ENCODE assay signal across 22 mouse cellular contexts in genomic region chr6:38125462-38125861, GRCm38 (mm10). TPM values are rescaled to one million over a fixed set of nuclear protein-coding genes. Genes with fewer than 3 reads are reported as not detected.
"Had no signal": no experiment of that assay in that cellular context is flagged by ENCODE, and none has a peak within 500 bp of the region (broad histone marks: within the 10 kb centered on the region; RNA-seq: fewer than 3 reads in every experiment).

No protein-coding gene starts in this region.

- H3K4me3 ChIP-seq: midbrain, embryonic 10.5 days; midbrain, embryonic 12.5 days; myocyte; neural tube, embryonic 13.5 days; neural tube, embryonic 15.5 days had no signal

- H3K27me3 ChIP-seq: midbrain, embryonic 12.5 days; neural tube, embryonic 13.5 days; neural tube, embryonic 15.5 days had no signal

- DNase-seq: lung, embryonic 14.5 days; lung, postnatal 10 days; lung, postnatal 4 days; midbrain, embryonic 14.5 days; retina, postnatal 1 day; right cerebral cortex, adult 18-20 months; right cerebral cortex, postnatal 25 days; right cerebral cortex, postnatal 4 days; spleen, adult 18-20 months; thymus, adult 18-20 months; thymus, postnatal 14 days; thymus, postnatal 36 days had no signal

- H3K9me3 ChIP-seq: midbrain, embryonic 10.5 days; midbrain, embryonic 12.5 days; neural tube, embryonic 13.5 days; neural tube, embryonic 15.5 days had no signal

- H3K27ac ChIP-seq: midbrain, embryonic 10.5 days; midbrain, embryonic 12.5 days; neural tube, embryonic 13.5 days; neural tube, embryonic 15.5 days had no signal

- H3K9ac ChIP-seq: lung, embryonic 14.5 days; midbrain, embryonic 12.5 days; neural tube, embryonic 13.5 days; neural tube, embryonic 15.5 days had no signal

- H3K4me2 ChIP-seq: lung, embryonic 14.5 days; midbrain, embryonic 12.5 days; neural tube, embryonic 13.5 days; neural tube, embryonic 15.5 days had no signal

- H3K4me1 ChIP-seq: midbrain, embryonic 12.5 days; neural tube, embryonic 13.5 days; neural tube, embryonic 15.5 days had no signal

- ATAC-seq: midbrain, embryonic 16.5 days had no signal

RNA-seq across cellular contexts. Expression of gene Atp6v0a4, which starts 1.1 kb away (rescaled TPM):
- total RNA-seq: megakaryocyte, adult 5-6 weeks had no signal
- polyA plus RNA-seq: midbrain, embryonic 10.5 days; midbrain, embryonic 12.5 days; midbrain, embryonic 14.5 days; neural tube, embryonic 11.5 days; small intestine, adult 2 months had no signal

RNA-seq across cellular contexts. Expression of gene Tmem213, which starts 16.4 kb away (rescaled TPM):
- total RNA-seq: megakaryocyte, adult 5-6 weeks; megakaryocyte-erythroid progenitor cell, adult 5-6 weeks had no signal
- polyA plus RNA-seq: midbrain, embryonic 10.5 days; midbrain, embryonic 12.5 days; midbrain, embryonic 14.5 days; midbrain, embryonic 16.5 days; myocyte; neural tube, embryonic 11.5 days; neural tube, embryonic 13.5 days; neural tube, embryonic 15.5 days; small intestine, adult 2 months had no signal
